In the genomic region with DNA sequence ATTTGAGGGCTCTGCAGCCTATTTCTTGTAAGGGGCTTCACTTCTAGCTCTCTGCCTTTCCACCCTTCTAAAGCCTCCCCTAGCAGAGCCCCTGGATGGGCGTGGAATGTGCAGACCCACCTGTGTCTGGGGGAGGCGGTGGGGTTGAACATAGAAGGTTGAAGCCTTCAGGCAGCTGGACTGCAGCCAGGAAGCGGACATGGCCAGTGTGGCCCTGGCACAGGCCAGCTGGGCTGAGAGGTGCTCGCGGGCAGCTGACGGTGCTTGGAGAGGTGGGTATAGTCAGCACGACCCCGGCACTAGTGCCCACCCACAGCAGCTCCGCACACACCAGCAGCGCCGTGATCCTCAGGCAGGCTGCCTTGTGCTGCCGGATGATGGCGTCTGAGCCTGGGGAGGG, we compare ENCODE assay signal across 13 mouse cellular contexts. TPM values are rescaled to one million over a fixed set of nuclear protein-coding genes. Genes with fewer than 3 reads are reported as not detected.
DNase-seq lines count a peak whose midpoint lies in the region; ATAC-seq and TF ChIP-seq lines count a peak whose summit lies in the region.
"Had no signal": no experiment of that assay in that cellular context is flagged by ENCODE, and none has a peak within 500 bp of the region (broad histone marks: within the 10 kb centered on the region; RNA-seq: fewer than 3 reads in every experiment).

No protein-coding gene starts in this region.

- no peak for DNase-seq in heart, postnatal 14 days
- DNase-seq in liver, adult 2 months (ENCODE audit: extremely low read depth, low read depth, low spot score), result no peak
- no peak for DNase-seq in liver
- no peak for DNase-seq in liver, embryonic 13.5 days
- DNase-seq: cerebellum, adult 9-11 months; left cerebral cortex, postnatal 4 days; right cerebral cortex, postnatal 25 days had no signal

- no peak overlapping the region for H3K4me2 ChIP-seq in heart, embryonic 13.5 days
- no peak overlapping the region for H3K4me2 ChIP-seq in limb, embryonic 12.5 days
- no peak overlapping the region for H3K4me2 ChIP-seq in liver, embryonic 13.5 days
- H3K4me2 ChIP-seq: hindbrain, embryonic 12.5 days had no signal

- H3K79me2 ChIP-seq in liver, adult 2 months (ENCODE audit: control insufficient read depth, insufficient read depth, low read length), result no peaks in the 10 kb centered on the region

- 76% methylated on average over 13 of the region's 13 CpGs for WGBS in heart, embryonic 13.5 days
- 78% methylated on average over 13 of the region's 13 CpGs for WGBS in liver, adult 2 months
- 92% methylated on average over 13 of the region's 13 CpGs for WGBS in limb, embryonic 12.5 days
- WGBS in liver, embryonic 13.5 days (ENCODE audit: insufficient replicate concordance), result 79% methylated on average over 13 of the region's 13 CpGs

- H3K4me3 ChIP-seq in heart, embryonic 13.5 days, result no peak overlapping the region
- H3K4me3 ChIP-seq in liver, adult 2 months (ENCODE audit: insufficient read depth, low read depth, low read length), result no peak overlapping the region
- no peak overlapping the region for H3K4me3 ChIP-seq in limb, embryonic 12.5 days (replicated peaks)
- no peak overlapping the region for H3K4me3 ChIP-seq in liver, embryonic 13.5 days (replicated peaks)
- H3K4me3 ChIP-seq: hindbrain, embryonic 12.5 days; megakaryocyte, embryonic 14.5 days; myocyte had no signal

- intact Hi-C loops in heart, postnatal 14 days (cut with DNase I), result no loop called here

- H3K27me3 ChIP-seq in heart, embryonic 13.5 days (replicated peaks), result no peaks in the 10 kb centered on the region
- H3K27me3 ChIP-seq in liver, adult 2 months (ENCODE audit: control insufficient read depth, insufficient read depth, low read length), result no peaks in the 10 kb centered on the region
- H3K27me3 ChIP-seq in limb, embryonic 12.5 days, result no peaks in the 10 kb centered on the region
- no peaks in the 10 kb centered on the region for H3K27me3 ChIP-seq in liver, embryonic 13.5 days
- H3K27me3 ChIP-seq: hindbrain, embryonic 12.5 days had no signal

- peak overlapping the region; percentile 68 for H3K27ac ChIP-seq in heart, embryonic 13.5 days (replicated peaks)
- H3K27ac ChIP-seq in liver, adult 2 months (replicated peaks; ENCODE audit: insufficient read depth, low read depth, low read length), result peak overlapping the region; percentile 7; the same call in 1 of the 2 replicates
- 0 out of 2 replicates have a peak overlapping the region, but pooled peaks have one; percentile 25 for H3K27ac ChIP-seq in limb, embryonic 12.5 days
- peak overlapping the region; percentile 53 for H3K27ac ChIP-seq in liver, embryonic 13.5 days
- H3K27ac ChIP-seq: hindbrain, embryonic 12.5 days had no signal

- no peak for TF ChIP-seq CTCF in liver, adult 2 months (IDR thresholded peaks at IDR 0.05; ENCODE audit: low read depth, low read length)

- H3K9me3 ChIP-seq in heart, embryonic 13.5 days, result no peaks in the 10 kb centered on the region
- H3K9me3 ChIP-seq in limb, embryonic 12.5 days, result no peaks in the 10 kb centered on the region
- no peaks in the 10 kb centered on the region for H3K9me3 ChIP-seq in liver, embryonic 13.5 days (replicated peaks)
- H3K9me3 ChIP-seq: hindbrain, embryonic 12.5 days; megakaryocyte, embryonic 14.5 days had no signal

- TF ChIP-seq POLR2A in liver, adult 2 months (IDR thresholded peaks at IDR 0.05; ENCODE audit: extremely low read depth, insufficient read depth, low read length), result no peak

- ATAC-seq in heart, embryonic 13.5 days (ENCODE audit: extremely low read depth, insufficient number of reproducible peaks, low FRiP score, low TSS enrichment), result no peak
- ATAC-seq in limb, embryonic 12.5 days (ENCODE audit: insufficient number of reproducible peaks, insufficient read depth, low FRiP score, low TSS enrichment, low read depth), result no peak
- ATAC-seq in liver, embryonic 13.5 days (ENCODE audit: low read depth), result no peak
- no peak for ATAC-seq in granulocyte monocyte progenitor cell, adult 5-6 weeks (replicated peaks; ENCODE audit: poor library complexity, severe bottlenecking)

- peaks cover 26% of the 10 kb centered on the region for H3K4me1 ChIP-seq in heart, embryonic 13.5 days
- 0 out of 2 replicates have a peak, but pooled peaks cover 4% of the 10 kb centered on the region for H3K4me1 ChIP-seq in liver, adult 2 months (ENCODE audit: control insufficient read depth, insufficient read depth, low read length)
- H3K4me1 ChIP-seq in limb, embryonic 12.5 days (replicated peaks), result no peaks in the 10 kb centered on the region
- H3K4me1 ChIP-seq in liver, embryonic 13.5 days (replicated peaks), result peaks cover 27% of the 10 kb centered on the region
- H3K4me1 ChIP-seq: hindbrain, embryonic 12.5 days had no signal

- H3K9ac ChIP-seq in heart, embryonic 13.5 days, result no peak overlapping the region
- H3K9ac ChIP-seq in liver, adult 2 months (ENCODE audit: low read depth, low read length), result no peak overlapping the region
- H3K9ac ChIP-seq in limb, embryonic 12.5 days (replicated peaks), result no peak overlapping the region
- H3K9ac ChIP-seq in liver, embryonic 13.5 days, result no peak overlapping the region
- H3K9ac ChIP-seq: hindbrain, embryonic 12.5 days had no signal

- H3K36me3 ChIP-seq in heart, embryonic 13.5 days, result peaks cover 98% of the 10 kb centered on the region
- H3K36me3 ChIP-seq in liver, adult 2 months (ENCODE audit: control insufficient read depth, insufficient read depth, low read length), result no peaks in the 10 kb centered on the region
- H3K36me3 ChIP-seq in limb, embryonic 12.5 days, result peaks cover 100% of the 10 kb centered on the region
- peaks cover 19% of the 10 kb centered on the region; the same call in 1 of the 2 replicates for H3K36me3 ChIP-seq in liver, embryonic 13.5 days

RNA-seq across cellular contexts. Expression of gene Relt, which starts 13.0 kb away (rescaled TPM):
- polyA plus RNA-seq in heart, embryonic 13.5 days (2015; fragmentation: Nextera tagmentation; extraction: Ambion mirVana), result 2.9 and 3.7 TPM in 2 replicates
- 1 to 10 TPM; 2.4 to 3.3 TPM for total RNA-seq in heart, postnatal 14 days (2021)
- 0.37 and 2.1 TPM in 2 replicates for total RNA-seq in liver, adult 2 months (2014; rRNA removed)
- polyA plus RNA-seq in liver, adult 2 months (2012; rRNA removed), result 1.0 TPM in 2 replicates
- polyA plus RNA-seq in limb, embryonic 12.5 days (2016; fragmentation: Nextera tagmentation; extraction: Ambion mirVana), result 3.5 and 5.8 TPM in 2 replicates
- 15.3 and 16.7 TPM in 2 replicates for polyA plus RNA-seq in liver, embryonic 13.5 days (2015; fragmentation: Nextera tagmentation; extraction: Ambion mirVana)
- total RNA-seq in granulocyte monocyte progenitor cell, adult 5-6 weeks (2014; fragmentation: Nextera tagmentation), result 12.5 and 13.4 TPM in 2 replicates
- total RNA-seq in granulocyte monocyte progenitor cell, adult 5-6 weeks (2017), result 9.8 and 12.1 TPM in 2 replicates

RNA-seq across cellular contexts. Expression of gene Arhgef17, which starts 55.6 kb away (rescaled TPM):
- polyA plus RNA-seq in heart, embryonic 13.5 days (2015; fragmentation: Nextera tagmentation; extraction: Ambion mirVana), result 5.2 and 5.7 TPM in 2 replicates
- 10 to 100 TPM; 30.3 to 31.6 TPM for total RNA-seq in heart, postnatal 14 days (2021)
- 1.2 and 2.1 TPM in 2 replicates for total RNA-seq in liver, adult 2 months (2014; rRNA removed)
- polyA plus RNA-seq in liver, adult 2 months (2012; rRNA removed), result 1.4 and 1.8 TPM in 2 replicates
- polyA plus RNA-seq in limb, embryonic 12.5 days (2016; fragmentation: Nextera tagmentation; extraction: Ambion mirVana), result 8.3 and 11.1 TPM in 2 replicates
- polyA plus RNA-seq in liver, embryonic 13.5 days (2015; fragmentation: Nextera tagmentation; extraction: Ambion mirVana), result 0.53 and 0.83 TPM in 2 replicates
- total RNA-seq in granulocyte monocyte progenitor cell, adult 5-6 weeks (2014; fragmentation: Nextera tagmentation), result 0.30 TPM in 1 of 2 replicates, not detected in the other
- total RNA-seq in granulocyte monocyte progenitor cell, adult 5-6 weeks (2017), result not detected in 2 replicates

Comparison
In these comparisons a context has a peak if more than half of its experiments do, and no peak if none do; other contexts are left out.
1. H3K27ac ChIP-seq: peak in every context shown above with its lines; median percentile 68 in heart, embryonic 13.5 days; 53 in liver, embryonic 13.5 days; 25 in limb, embryonic 12.5 days; 7 in liver, adult 2 months.